Mouse (Mus musculus): Measurements from ENCODE around the gene Olfr689.

GRCm38 (mm10) chr7:105367930-105368329, 57.0 kb downstream of the Olfr689 start, which contains the start of gene Olfr692:
- TF ChIP-seq CTCF (IDR thresholded peaks at IDR 0.05; ENCODE audit: insufficient read depth, low read length) (no peak), POLR2A (IDR thresholded peaks at IDR 0.05; ENCODE audit: borderline replicate concordance, extremely low read depth, low read depth, low read length) (no peak)

Data from lung, adult 2 months (tissue).